Mouse (Mus musculus): Measurements from ENCODE around the gene Ddc. TPM values are rescaled to one million over a fixed set of nuclear protein-coding genes. Genes with fewer than 3 reads are reported as not detected.

Ddc gene
- 1.1 TPM for polyA plus RNA-seq (2017; shearing (Covaris generic))

DNA sequence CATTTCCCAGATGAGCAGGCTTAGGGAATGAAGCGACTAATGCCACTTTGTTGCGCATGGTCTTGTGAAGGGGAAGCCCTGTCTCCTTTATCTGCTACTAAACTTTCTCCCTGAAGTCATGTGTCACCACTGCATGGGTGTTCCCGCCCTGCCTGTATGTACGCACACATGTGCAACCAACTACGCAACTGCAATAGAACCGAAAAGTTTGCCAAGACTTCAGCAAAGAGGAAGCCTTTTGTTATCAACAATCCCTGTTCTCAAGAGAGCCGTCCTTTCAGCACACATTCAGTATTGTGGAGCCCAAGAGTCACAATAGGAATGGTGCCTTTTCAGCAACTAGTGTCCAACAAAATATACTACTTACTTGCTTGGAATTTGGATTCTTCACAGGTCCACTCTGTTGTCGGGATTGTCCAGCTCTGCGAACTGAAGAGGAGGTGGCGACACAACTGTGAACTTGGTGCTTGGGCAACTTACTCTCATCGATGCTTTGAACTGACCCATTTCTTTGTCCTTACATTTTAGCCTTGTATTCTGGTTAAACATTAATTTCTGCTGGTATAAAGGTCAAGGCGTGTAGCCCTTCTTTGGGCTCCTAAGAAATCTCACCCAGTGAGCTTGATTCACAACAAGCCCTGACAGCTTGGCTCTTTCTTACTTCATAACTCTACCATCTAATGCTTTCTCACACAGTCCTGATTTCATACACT, at the start of gene Ddc:
Ddc (minus strand) TSS at position 500 of the 713 bp plus-strand sequence.

DNA sequence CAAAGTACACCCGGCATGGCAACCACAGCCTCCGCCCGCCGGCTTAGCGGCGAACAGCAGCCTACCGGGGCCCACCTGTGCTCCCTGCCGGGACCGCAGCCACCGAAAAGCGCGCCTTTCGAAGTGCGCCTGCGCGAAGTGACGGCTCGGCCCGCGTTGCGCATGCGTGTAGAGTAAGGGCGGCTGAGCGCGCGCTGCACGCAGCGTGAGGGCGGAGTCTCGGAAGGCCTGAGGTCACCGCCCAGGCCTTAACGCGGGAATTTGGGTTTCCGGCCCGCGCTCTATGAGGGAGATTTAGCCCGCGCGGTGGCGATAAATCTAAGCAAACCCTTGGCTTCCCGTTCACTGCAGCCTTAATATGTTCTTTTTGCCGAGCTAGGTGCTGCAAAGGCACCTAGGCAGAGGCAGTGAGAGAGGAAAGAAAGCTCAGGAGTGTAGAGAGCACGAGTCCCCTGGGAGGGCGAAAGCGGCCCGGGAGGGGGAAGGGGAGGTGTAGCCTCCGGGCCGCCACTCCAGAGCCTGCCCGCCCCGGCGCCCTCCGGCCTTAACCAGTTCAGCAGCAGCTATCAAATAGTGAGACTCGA, 89.0 kb downstream of the Ddc start, which contains the start of gene Fignl1:
Fignl1 (minus strand) TSS at position 143 of the 584 bp plus-strand sequence.

Other genes with a start within 250 kb of the Ddc start
- gene Ikzf1, start 213.1 kb downstream of the Ddc start, polyA plus RNA-seq (2017; shearing (Covaris generic)) = 204 TPM
- 0.55 TPM for gene Fignl1, start 89.2 kb downstream of the Ddc start, polyA plus RNA-seq (2017; shearing (Covaris generic))
- not detected for gene Grb10, start 140.5 kb upstream of the Ddc start, polyA plus RNA-seq (2017; shearing (Covaris generic))

All from naive thymus-derived CD4-positive, alpha-beta T cell, adult 5 months (primary cell).